Mouse (Mus musculus) kidney, postnatal 4 days (tissue): ENCODE measurements around the gene Bmp2.
A peak's percentile ranks its signal among the peaks of the same experiment; 100 is the strongest.

Experiments
- DNase-seq, 2 experiments: peaks; one replicate each; pipeline ENCODE4 v3.0.0; 2021; ENCODE audit warnings: mixed read lengths in 2 of 2

Bmp2 gene

GRCm38 (mm10) chr2:133552031-133552841 is at the start of gene Bmp2:
Gene Bmp2, plus strand, starts transcription at chr2:133552159.
- DNase-seq: peak; percentile 75 to 84

- no peak for DNase-seq
Observed at GRCm38 (mm10) chr2:133505678-133506077, 46.3 kb upstream of the Bmp2 start.

- no peak for DNase-seq
Observed at GRCm38 (mm10) chr2:133507045-133507444, 44.9 kb upstream of the Bmp2 start.

GRCm38 (mm10) chr2:133509141-133509540 is 42.8 kb upstream of the Bmp2 start:
- peak; percentile 11 to 16 for DNase-seq

GRCm38 (mm10) chr2:133511011-133511779 is 40.8 kb upstream of the Bmp2 start:
- DNase-seq: no peak

GRCm38 (mm10) chr2:133516331-133517046 is 35.5 kb upstream of the Bmp2 start:
- no peak for DNase-seq

GRCm38 (mm10) chr2:133517867-133518266 is 34.1 kb upstream of the Bmp2 start:
- DNase-seq: no peak

- no peak for DNase-seq
Observed at GRCm38 (mm10) chr2:133521193-133521592, 30.8 kb upstream of the Bmp2 start.

GRCm38 (mm10) chr2:133522121-133522520 is 29.8 kb upstream of the Bmp2 start:
- peak; percentile 52 to 56 for DNase-seq

GRCm38 (mm10) chr2:133525621-133526181 is 26.3 kb upstream of the Bmp2 start:
- peak in 1 of 2 experiments; percentile 17 for DNase-seq

GRCm38 (mm10) chr2:133529396-133529795 is 22.6 kb upstream of the Bmp2 start:
- DNase-seq: no peak

- no peak for DNase-seq
Observed at GRCm38 (mm10) chr2:133533073-133533472, 18.9 kb upstream of the Bmp2 start.

- no peak for DNase-seq
Observed at GRCm38 (mm10) chr2:133535481-133535880, 16.5 kb upstream of the Bmp2 start.

- DNase-seq: no peak
Observed at GRCm38 (mm10) chr2:133536812-133537211, 15.1 kb upstream of the Bmp2 start.

- DNase-seq: no peak
Observed at GRCm38 (mm10) chr2:133540702-133541101, 11.3 kb upstream of the Bmp2 start.

GRCm38 (mm10) chr2:133550238-133550682 is 1.7 kb upstream of the Bmp2 start:
- DNase-seq: peak; percentile 67 to 75

GRCm38 (mm10) chr2:133552842-133553465 is 995 bp downstream of the Bmp2 start:
- peak; percentile 62 to 73 for DNase-seq

- no peak for DNase-seq
Observed at GRCm38 (mm10) chr2:133553911-133554285, 1.9 kb downstream of the Bmp2 start.

GRCm38 (mm10) chr2:133554286-133555021 is 2.5 kb downstream of the Bmp2 start:
- peak; percentile 60 to 70 for DNase-seq

- DNase-seq: peak in 1 of 2 experiments; percentile 15
Observed at GRCm38 (mm10) chr2:133564248-133564886, 12.4 kb downstream of the Bmp2 start.

GRCm38 (mm10) chr2:133565424-133565823 is 13.5 kb downstream of the Bmp2 start:
- no peak for DNase-seq
